Mouse (Mus musculus) inflammation-experienced regulatory T-cells, adult 6 months (primary cell): ENCODE results near the gene 4921509C19Rik. TPM values are rescaled to one million over a fixed set of nuclear protein-coding genes. Genes with fewer than 3 reads are reported as not detected.
"Not testable (repeated sequence)": the region's sequence is repeated elsewhere in the genome, so short reads cannot be mapped to it uniquely, and the experiment has no call there.

Source experiments
- ATAC-seq: one replicate; pipeline ENCODE4 v1.8.0; 2017
- polyA plus RNA-seq, 3 experiments: library from polyadenylated mRNA; unstranded; fragments of 100-300 nt; shearing (Covaris generic); gene quantifications; one replicate each; pipeline ENCODE4 v1.2.1; 2017

Gene 4921509C19Rik
- not detected for polyA plus RNA-seq

GRCm38 (mm10) chr2:151476053-151476452, at the start of gene 4921509C19Rik:
4921509C19Rik (minus strand) TSS chr2:151476153.
- not testable (repeated sequence) for ATAC-seq

GRCm38 (mm10) chr2:151525520-151525919, 49.6 kb upstream of the 4921509C19Rik start:
- no peak for ATAC-seq

- no peak for ATAC-seq
Observed at GRCm38 (mm10) chr2:151524324-151525041, 48.5 kb upstream of the 4921509C19Rik start.

DNA sequence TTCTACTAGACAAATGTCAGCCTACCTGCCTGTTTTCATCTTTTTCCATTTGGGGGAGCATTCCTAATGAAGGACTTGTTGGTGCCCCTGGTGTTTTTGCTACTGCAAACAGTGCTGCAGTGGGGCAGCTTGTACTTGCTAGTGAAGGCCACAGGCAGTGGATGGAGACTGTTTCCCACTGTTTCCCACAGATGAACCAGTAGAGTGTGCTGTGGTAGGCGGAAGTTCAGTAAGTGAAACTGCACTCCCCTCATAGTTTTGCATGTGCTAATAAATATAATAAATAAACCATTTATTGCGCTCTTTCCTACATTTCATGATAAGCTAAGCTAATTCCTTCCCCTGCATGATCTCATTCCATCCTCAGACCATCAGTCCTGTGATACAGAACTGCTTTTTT, 43.0 kb upstream of the 4921509C19Rik start:
- ATAC-seq, result no peak

GRCm38 (mm10) chr2:151513525-151514285, 37.8 kb upstream of the 4921509C19Rik start:
- no peak for ATAC-seq

DNA sequence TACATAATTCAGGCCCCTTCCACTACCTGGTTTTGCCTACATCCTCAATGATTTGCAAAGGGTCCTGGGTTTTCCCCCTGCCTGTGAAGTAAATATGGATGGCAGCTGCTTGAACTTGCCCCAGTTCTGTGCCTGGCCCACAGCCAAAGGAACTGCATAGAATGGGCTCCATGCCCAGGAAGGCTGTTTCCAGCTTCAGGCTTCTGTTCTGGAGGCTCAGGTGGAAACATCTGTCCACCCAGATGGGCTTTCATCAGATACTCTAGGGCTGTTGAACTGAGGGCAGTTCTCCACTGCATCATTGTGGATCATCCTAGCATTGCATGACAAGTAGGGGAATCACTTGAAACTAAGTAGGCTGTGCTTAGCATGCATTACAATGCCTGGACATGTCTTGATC, 36.2 kb upstream of the 4921509C19Rik start:
- ATAC-seq, result no peak

DNA sequence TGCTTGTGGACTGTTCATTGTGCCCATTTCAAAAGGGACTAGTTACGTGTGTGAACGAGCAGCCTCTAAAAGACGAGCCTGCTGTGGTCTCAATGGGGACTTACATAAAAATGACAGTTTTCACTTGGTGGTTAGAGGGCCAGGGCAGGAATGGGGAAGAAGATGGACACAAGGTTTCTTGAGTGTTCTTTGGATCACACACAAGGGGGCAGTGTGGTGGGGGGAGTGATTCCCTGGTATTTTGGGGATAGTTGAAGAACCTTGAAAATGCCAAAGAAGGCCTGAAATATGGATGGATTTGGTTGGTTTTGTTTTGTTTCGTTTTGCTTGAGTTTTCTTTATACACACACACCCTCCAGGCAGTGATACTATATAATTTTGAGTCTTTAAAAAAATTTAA, 28.3 kb upstream of the 4921509C19Rik start:
- no peak for ATAC-seq

GRCm38 (mm10) chr2:151500442-151501007, 24.6 kb upstream of the 4921509C19Rik start:
- no peak for ATAC-seq

- no peak for ATAC-seq
Observed at GRCm38 (mm10) chr2:151498358-151498757, 22.4 kb upstream of the 4921509C19Rik start.

GRCm38 (mm10) chr2:151494035-151494803, 18.3 kb upstream of the 4921509C19Rik start, which contains the start of gene Nsfl1c:
Nsfl1c (plus strand) TSS chr2:151494182.
- peak; percentile 98 for ATAC-seq

GRCm38 (mm10) chr2:151486496-151486895, 10.5 kb upstream of the 4921509C19Rik start:
- no peak for ATAC-seq

DNA sequence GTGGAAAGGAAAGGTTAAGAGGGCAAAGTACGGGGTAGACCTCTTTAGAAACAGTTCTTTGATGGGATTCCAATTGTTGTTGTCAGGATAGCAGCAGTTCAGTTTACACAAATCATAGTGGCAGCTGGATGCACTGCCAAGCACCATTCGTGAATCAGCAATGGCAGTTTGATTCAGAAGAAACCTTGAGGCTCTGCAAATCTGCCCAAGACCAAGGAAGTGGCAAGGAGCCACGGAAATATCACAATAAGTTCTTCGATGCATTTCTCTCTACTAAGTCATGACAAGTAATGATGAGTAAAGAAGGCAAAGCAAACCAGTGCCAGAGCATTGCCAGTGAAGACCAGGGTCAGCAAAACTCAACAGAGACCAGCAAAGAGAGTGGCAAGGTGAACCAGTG, 41.0 kb downstream of the 4921509C19Rik start:
- ATAC-seq, result not testable (repeated sequence)

DNA sequence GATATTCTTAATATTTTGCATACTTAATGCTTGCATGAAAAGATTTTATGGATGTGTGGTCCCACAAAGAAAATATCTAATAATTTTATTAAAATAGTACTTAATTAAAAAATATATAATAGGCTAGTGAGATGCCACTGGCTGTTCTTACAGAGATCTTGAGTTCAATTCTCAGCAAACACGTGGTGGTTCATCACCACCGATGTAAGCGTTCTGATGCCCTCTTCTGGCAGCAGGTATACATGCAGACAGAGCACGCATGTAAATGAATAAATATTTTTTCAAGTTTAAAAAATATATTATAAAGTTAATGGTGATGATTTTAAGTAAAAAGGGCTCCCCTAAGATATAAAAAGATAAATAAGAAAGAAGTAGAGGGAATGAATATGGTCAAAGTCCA, 41.8 kb downstream of the 4921509C19Rik start:
- not testable (repeated sequence) for ATAC-seq

Other genes with a start within 250 kb of the 4921509C19Rik start
- 100 to 1,000 TPM; 119 to 162 (median 150) TPM for gene Nsfl1c, start 18.0 kb upstream of the 4921509C19Rik start, polyA plus RNA-seq
- gene Fkbp1a, start 66.3 kb upstream of the 4921509C19Rik start, polyA plus RNA-seq, result 100 to 1,000 TPM; 214 to 399 (median 264) TPM
- 100 to 1,000 TPM in 1 of 3 experiments, 10 to 100 TPM in 2; 81.9 to 119 (median 91.2) TPM for gene Sdcbp2, start 96.5 kb upstream of the 4921509C19Rik start, polyA plus RNA-seq
- gene Snph, start 156.4 kb upstream of the 4921509C19Rik start, polyA plus RNA-seq, result not detected
- gene Rad21l, start 192.4 kb upstream of the 4921509C19Rik start, polyA plus RNA-seq, result not detected
- not detected for gene Tmem74b, start 225.9 kb upstream of the 4921509C19Rik start, polyA plus RNA-seq